Mouse (Mus musculus) kidney, postnatal 4 days (tissue): ENCODE measurements around the gene Syne2.

Experiments
- DNase-seq, 2 experiments: peaks; one replicate each; pipeline ENCODE4 v3.0.0; 2021; ENCODE audit warnings: mixed read lengths in 2 of 2

The Syne2 gene

GRCm38 (mm10) chr12:75873546-75874235, 55.8 kb downstream of the Syne2 start:
- DNase-seq, result no peak

GRCm38 (mm10) chr12:75874287-75874994, 56.5 kb downstream of the Syne2 start:
- no peak for DNase-seq

GRCm38 (mm10) chr12:75879636-75880317, 61.8 kb downstream of the Syne2 start:
- no peak for DNase-seq

- no peak for DNase-seq
These were observed 63.6 kb downstream of the Syne2 start for GRCm38 (mm10) chr12:75881554-75881953.

- no peak for DNase-seq
These were observed 68.2 kb downstream of the Syne2 start for GRCm38 (mm10) chr12:75886161-75886560.

GRCm38 (mm10) chr12:75886946-75887345, 69.0 kb downstream of the Syne2 start:
- DNase-seq, result no peak

GRCm38 (mm10) chr12:75888721-75889120, 70.8 kb downstream of the Syne2 start:
- DNase-seq, result no peak

GRCm38 (mm10) chr12:75891206-75891605, 73.3 kb downstream of the Syne2 start:
- DNase-seq, result no peak

- peak; percentile 44 to 48 for DNase-seq
These were observed 75.5 kb downstream of the Syne2 start for GRCm38 (mm10) chr12:75893392-75893791.

GRCm38 (mm10) chr12:75894316-75894997, 76.5 kb downstream of the Syne2 start:
- peak; percentile 34 to 36 for DNase-seq

- no peak for DNase-seq
These were observed 77.0 kb downstream of the Syne2 start for GRCm38 (mm10) chr12:75894998-75895331.

- DNase-seq, result no peak
These were observed 79.9 kb downstream of the Syne2 start for GRCm38 (mm10) chr12:75897793-75898192.

- DNase-seq, result peak in 1 of 2 experiments; percentile 14
These were observed 83.8 kb downstream of the Syne2 start for GRCm38 (mm10) chr12:75901721-75902120.

- DNase-seq, result no peak
These were observed 86.1 kb downstream of the Syne2 start for GRCm38 (mm10) chr12:75904068-75904467.

- no peak for DNase-seq
These were observed 87.4 kb downstream of the Syne2 start for GRCm38 (mm10) chr12:75905304-75905703.

GRCm38 (mm10) chr12:75908466-75908865, 90.5 kb downstream of the Syne2 start:
- no peak for DNase-seq

GRCm38 (mm10) chr12:75915694-75916093, 97.8 kb downstream of the Syne2 start:
- no peak for DNase-seq

GRCm38 (mm10) chr12:75918415-75918814, 100.5 kb downstream of the Syne2 start:
- DNase-seq, result no peak

GRCm38 (mm10) chr12:75918914-75919313, 101.0 kb downstream of the Syne2 start:
- peak; percentile 63 to 66 for DNase-seq

- peak; percentile 10 to 19 for DNase-seq
These were observed 105.0 kb downstream of the Syne2 start for GRCm38 (mm10) chr12:75922900-75923299.

- no peak for DNase-seq
These were observed 106.9 kb downstream of the Syne2 start for GRCm38 (mm10) chr12:75924852-75925251.

- no peak for DNase-seq
These were observed 109.7 kb downstream of the Syne2 start for GRCm38 (mm10) chr12:75927596-75927995.

- no peak for DNase-seq
These were observed 115.6 kb downstream of the Syne2 start for GRCm38 (mm10) chr12:75933561-75933960.
